Mouse (Mus musculus): Measurements from ENCODE around the gene Rasgrp1. TPM values are rescaled to one million over a fixed set of nuclear protein-coding genes. Genes with fewer than 3 reads are reported as not detected.

Gene Rasgrp1
- polyA plus RNA-seq, 1 experiment from 2014 or later: 3.5 TPM

DNA sequence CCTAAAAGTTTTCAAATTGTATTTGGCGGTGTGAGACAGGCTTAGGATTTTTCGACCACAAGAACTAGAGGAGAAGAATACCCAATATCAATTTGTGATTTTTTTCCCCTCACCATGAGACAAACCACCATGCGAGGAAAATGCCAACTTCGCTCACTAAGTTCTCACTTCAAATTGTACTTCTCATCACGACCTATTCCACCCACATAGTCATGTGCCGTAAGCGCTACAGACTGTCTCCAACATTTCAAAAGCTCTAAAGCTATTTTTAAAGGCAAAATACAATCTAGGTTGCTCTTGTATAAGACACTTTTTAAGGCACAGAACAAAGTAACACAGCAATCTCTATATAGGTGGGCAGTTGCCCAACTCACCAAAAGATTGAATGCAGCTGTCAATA lies 4.9 kb downstream of the Rasgrp1 start:
- H3K4me2 ChIP-seq (ENCODE audit: low read length): no peak overlapping the region
- no peak for DNase-seq (ENCODE audit: low spot score)
- no peak for ATAC-seq
- no peaks in the 10 kb centered on the region for H3K9me3 ChIP-seq (replicated peaks; ENCODE audit: control insufficient read depth, low read length)
- WGBS: 94% methylated on average over 7 of the region's 7 CpGs
- H3K4me1 ChIP-seq (ENCODE audit: control insufficient read depth, insufficient read depth, low read length): peaks cover 4% of the 10 kb centered on the region; the same call in 1 of the 2 replicates
- H3K4me3 ChIP-seq (ENCODE audit: low read depth, low read length): no peak overlapping the region
- H3K9ac ChIP-seq (ENCODE audit: low read length): no peak overlapping the region
- no peak overlapping the region for H3K27ac ChIP-seq (ENCODE audit: low read depth, low read length)
- no peaks in the 10 kb centered on the region for H3K36me3 ChIP-seq (ENCODE audit: control insufficient read depth, insufficient read depth, low read length)
- H3K27me3 ChIP-seq (replicated peaks; ENCODE audit: control insufficient read depth, insufficient read depth, low read length): no peaks in the 10 kb centered on the region

DNA sequence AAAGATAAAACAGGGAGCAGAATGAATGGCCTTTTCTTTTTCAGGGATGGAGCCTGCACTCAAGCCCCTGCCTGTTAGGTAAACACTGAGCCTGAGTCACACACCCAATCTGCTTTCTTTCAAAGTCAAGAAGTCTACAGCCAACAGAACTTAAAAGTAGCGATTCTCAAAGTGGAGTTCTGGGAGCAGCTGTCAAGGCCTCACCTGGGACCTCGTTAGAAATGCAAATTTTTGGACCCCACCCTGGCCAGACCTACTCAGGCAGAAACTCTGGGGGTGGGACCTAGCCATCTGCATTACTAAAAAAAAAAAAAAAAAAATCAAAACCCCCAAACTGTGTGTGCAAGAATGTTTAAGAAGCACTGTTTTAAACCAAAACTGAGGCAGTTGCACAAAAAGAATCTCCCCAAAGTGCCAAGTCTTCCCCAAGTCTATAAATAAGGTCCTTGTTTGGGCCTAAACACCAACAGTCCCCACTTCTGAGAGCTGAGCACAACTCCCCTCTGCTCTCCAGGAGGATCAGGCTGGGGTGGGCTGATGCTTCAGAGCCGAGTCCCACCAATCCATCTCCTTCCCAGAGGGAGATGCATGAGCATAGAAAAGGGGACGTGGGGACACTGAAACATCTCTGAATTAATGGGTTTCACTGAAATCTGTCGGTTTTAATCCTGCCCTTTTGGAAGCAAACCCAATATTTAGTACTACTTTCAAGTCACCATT lies 5.7 kb downstream of the Rasgrp1 start:
- Histone ChIP-seq H3K9ac (ENCODE audit: low read length) (no peak overlapping the region), H3K36me3 (ENCODE audit: control insufficient read depth, insufficient read depth, low read length) (no peaks in the 10 kb centered on the region), H3K9me3 (replicated peaks; ENCODE audit: control insufficient read depth, low read length) (no peaks in the 10 kb centered on the region), H3K4me3 (ENCODE audit: low read depth, low read length) (no peak overlapping the region), H3K4me2 (ENCODE audit: low read length) (no peak overlapping the region), H3K27me3 (replicated peaks; ENCODE audit: control insufficient read depth, insufficient read depth, low read length) (no peaks in the 10 kb centered on the region), H3K27ac (ENCODE audit: low read depth, low read length) (no peak overlapping the region), H3K4me1 (ENCODE audit: control insufficient read depth, insufficient read depth, low read length) (peaks cover 3% of the 10 kb centered on the region; the same call in 1 of the 2 replicates)
- no peak for DNase-seq (ENCODE audit: low spot score)
- no peak for ATAC-seq
- 60% methylated on average over 5 of the region's 5 CpGs for WGBS

DNA sequence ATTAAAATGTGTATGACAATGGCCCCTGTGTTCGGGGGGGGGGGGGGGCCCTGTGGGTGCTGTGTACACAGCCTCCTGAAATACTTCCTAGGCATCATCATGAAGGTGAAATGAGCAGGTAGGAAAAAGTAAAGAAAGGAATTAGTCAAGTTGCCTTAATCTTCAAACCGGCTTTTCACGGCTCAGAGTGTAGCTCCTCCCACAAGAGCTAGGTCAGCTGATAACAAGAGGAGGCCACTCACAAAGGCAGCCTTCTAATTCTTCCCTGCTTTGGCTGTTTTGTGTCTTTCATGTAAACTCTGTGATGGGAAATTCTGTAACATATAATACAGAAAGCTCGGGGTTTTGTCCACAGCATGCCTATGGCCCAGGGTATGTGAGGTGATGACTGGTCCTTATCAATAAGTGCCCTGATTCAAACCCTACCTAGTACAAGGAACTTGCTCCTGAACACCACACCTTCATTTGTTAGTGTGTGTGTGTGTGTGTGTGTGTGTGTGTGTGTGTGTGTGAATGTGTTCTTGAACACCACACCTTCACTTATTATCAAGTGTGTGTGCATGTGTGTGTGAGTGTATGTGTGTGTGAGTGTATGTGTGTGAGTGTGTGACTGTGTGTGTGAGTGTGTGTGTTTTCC lies 7.1 kb downstream of the Rasgrp1 start:
- no peak for ATAC-seq
- H3K4me3 ChIP-seq (ENCODE audit: low read depth, low read length): no peak overlapping the region
- 19% methylated on average over 4 of the region's 4 CpGs for WGBS
- H3K27ac ChIP-seq (ENCODE audit: low read depth, low read length): no peak overlapping the region
- no peaks in the 10 kb centered on the region for H3K4me1 ChIP-seq (ENCODE audit: control insufficient read depth, insufficient read depth, low read length)
- no peaks in the 10 kb centered on the region for H3K9me3 ChIP-seq (replicated peaks; ENCODE audit: control insufficient read depth, low read length)
- no peak overlapping the region for H3K9ac ChIP-seq (ENCODE audit: low read length)
- no peaks in the 10 kb centered on the region for H3K27me3 ChIP-seq (replicated peaks; ENCODE audit: control insufficient read depth, insufficient read depth, low read length)
- no peak for DNase-seq (ENCODE audit: low spot score)
- no peaks in the 10 kb centered on the region for H3K36me3 ChIP-seq (ENCODE audit: control insufficient read depth, insufficient read depth, low read length)
- no peak overlapping the region for H3K4me2 ChIP-seq (ENCODE audit: low read length)

DNA sequence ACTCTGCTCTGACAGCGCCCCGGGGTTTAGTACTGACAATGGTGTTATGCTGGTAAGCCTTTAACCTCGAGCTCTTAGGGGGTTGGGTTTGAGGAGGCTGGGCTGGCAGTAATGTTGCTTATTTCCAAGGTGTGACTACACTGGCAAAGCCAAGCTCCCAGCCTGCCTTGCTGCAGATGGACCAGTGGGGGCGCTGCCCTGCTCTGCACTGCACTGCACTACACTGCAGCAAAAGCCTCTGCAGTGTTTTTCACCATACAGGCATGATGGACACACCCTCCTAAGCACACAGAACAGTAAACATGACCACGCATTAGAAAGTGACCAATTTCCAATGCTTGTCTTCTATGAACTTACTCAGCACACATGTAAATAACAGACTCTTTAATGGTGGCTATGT lies 11.2 kb downstream of the Rasgrp1 start:
- Histone ChIP-seq H3K4me1 (ENCODE audit: control insufficient read depth, insufficient read depth, low read length) (no peaks in the 10 kb centered on the region), H3K4me2 (ENCODE audit: low read length) (no peak overlapping the region), H3K9me3 (replicated peaks; ENCODE audit: control insufficient read depth, low read length) (no peaks in the 10 kb centered on the region), H3K36me3 (ENCODE audit: control insufficient read depth, insufficient read depth, low read length) (no peaks in the 10 kb centered on the region), H3K27ac (ENCODE audit: low read depth, low read length) (no peak overlapping the region), H3K9ac (ENCODE audit: low read length) (no peak overlapping the region), H3K4me3 (ENCODE audit: low read depth, low read length) (no peak overlapping the region), H3K27me3 (replicated peaks; ENCODE audit: control insufficient read depth, insufficient read depth, low read length) (no peaks in the 10 kb centered on the region)
- ATAC-seq (no peak), DNase-seq (ENCODE audit: low spot score) (no peak)
- WGBS: 53% methylated on average over 5 of the region's 5 CpGs

DNA sequence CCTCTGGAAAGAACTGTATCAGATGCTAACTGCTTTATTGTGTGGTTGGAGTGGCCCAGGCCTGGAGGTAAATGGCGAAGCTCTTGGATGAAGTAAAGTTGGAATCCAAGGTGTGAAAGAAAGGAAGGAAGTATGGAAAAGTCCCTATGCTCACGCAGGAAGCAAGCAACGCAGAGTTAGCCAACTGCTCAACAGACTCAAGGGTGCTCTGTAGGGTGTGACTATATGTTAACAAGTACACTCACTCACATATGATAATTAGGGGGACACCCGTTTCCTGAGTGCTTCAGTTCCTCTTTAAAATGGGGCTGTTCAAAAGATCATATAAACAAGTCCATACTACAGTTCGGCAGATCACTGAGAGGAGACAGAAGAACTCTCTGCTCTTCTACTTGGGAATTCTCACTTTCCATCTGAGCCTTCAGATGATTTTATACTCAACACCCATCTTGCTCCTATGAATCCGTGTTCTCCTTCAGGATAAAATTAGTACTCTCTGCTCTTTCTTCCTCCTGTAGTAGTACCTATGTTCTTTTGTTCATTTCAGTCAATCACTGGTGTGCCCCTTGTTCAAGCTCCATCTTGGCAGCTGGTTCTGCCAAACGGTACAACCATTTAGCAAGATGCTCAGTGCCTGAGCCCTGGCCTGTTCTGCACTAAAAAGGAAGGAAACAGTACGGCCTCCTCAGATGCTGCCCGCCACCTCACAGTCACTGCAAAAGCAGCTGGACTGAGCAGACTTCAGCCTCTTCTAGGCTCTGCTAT lies 14.1 kb downstream of the Rasgrp1 start:
- ATAC-seq: no peak
- H3K4me1 ChIP-seq (ENCODE audit: control insufficient read depth, insufficient read depth, low read length): no peaks in the 10 kb centered on the region
- no peak overlapping the region for H3K27ac ChIP-seq (ENCODE audit: low read depth, low read length)
- no peak overlapping the region for H3K9ac ChIP-seq (ENCODE audit: low read length)
- H3K4me3 ChIP-seq (ENCODE audit: low read depth, low read length): no peak overlapping the region
- 67% methylated on average over 9 of the region's 9 CpGs for WGBS
- no peaks in the 10 kb centered on the region for H3K36me3 ChIP-seq (ENCODE audit: control insufficient read depth, insufficient read depth, low read length)
- H3K4me2 ChIP-seq (ENCODE audit: low read length): no peak overlapping the region
- H3K9me3 ChIP-seq (replicated peaks; ENCODE audit: control insufficient read depth, low read length): no peaks in the 10 kb centered on the region
- DNase-seq (ENCODE audit: low spot score): peak; percentile 17
- H3K27me3 ChIP-seq (replicated peaks; ENCODE audit: control insufficient read depth, insufficient read depth, low read length): no peaks in the 10 kb centered on the region

DNA sequence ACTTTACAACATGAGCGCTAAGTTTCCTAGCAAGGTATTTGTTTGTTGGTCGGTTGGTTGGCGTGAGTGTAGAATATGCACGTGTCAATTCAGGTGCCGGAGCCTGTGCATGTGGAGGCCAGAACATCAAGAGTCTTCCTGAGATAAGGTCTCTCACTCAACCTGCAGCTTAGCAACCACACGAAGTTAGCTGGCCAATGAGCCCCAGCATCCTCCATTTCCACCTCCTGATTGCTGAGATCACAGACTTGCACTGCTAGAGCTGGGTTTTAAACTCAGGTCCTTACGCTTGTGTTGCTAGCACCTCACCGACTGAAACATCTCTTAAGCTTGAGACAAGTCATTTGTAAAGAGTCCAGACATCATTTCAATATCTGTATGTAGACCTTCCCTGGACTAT lies 20.4 kb downstream of the Rasgrp1 start:
- Histone ChIP-seq H3K9ac (ENCODE audit: low read length) (no peak overlapping the region), H3K4me3 (ENCODE audit: low read depth, low read length) (no peak overlapping the region), H3K27ac (ENCODE audit: low read depth, low read length) (no peak overlapping the region), H3K27me3 (replicated peaks; ENCODE audit: control insufficient read depth, insufficient read depth, low read length) (no peaks in the 10 kb centered on the region), H3K4me2 (ENCODE audit: low read length) (no peak overlapping the region), H3K4me1 (ENCODE audit: control insufficient read depth, insufficient read depth, low read length) (no peaks in the 10 kb centered on the region), H3K36me3 (ENCODE audit: control insufficient read depth, insufficient read depth, low read length) (no peaks in the 10 kb centered on the region), H3K9me3 (replicated peaks; ENCODE audit: control insufficient read depth, low read length) (no peaks in the 10 kb centered on the region)
- DNase-seq (ENCODE audit: low spot score) (no peak), ATAC-seq (no peak)
- WGBS: 92% methylated on average over 8 of the region's 8 CpGs

DNA sequence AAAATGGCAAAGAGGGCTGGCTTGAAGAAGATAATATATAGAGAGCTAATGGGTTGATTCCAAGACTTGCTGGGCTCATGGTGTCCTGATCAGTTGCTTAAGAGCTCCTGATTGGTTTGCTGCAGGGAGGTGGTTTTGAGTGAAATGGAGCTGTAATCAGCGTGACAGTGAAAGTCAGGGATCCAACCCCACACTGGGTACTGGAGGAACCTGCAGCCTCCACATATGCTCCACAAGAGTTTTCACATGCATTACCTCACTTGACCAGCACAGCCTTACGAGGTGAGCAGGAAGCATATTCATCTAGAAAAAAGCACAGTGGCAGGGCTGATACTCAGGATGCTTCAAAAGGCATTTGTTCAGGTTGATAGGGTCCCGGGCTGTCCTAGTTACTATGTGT lies 21.6 kb downstream of the Rasgrp1 start:
- Histone ChIP-seq H3K4me3 (ENCODE audit: low read depth, low read length) (no peak overlapping the region), H3K36me3 (ENCODE audit: control insufficient read depth, insufficient read depth, low read length) (no peaks in the 10 kb centered on the region), H3K27ac (ENCODE audit: low read depth, low read length) (no peak overlapping the region), H3K4me2 (ENCODE audit: low read length) (no peak overlapping the region), H3K9ac (ENCODE audit: low read length) (no peak overlapping the region), H3K9me3 (replicated peaks; ENCODE audit: control insufficient read depth, low read length) (no peaks in the 10 kb centered on the region), H3K4me1 (ENCODE audit: control insufficient read depth, insufficient read depth, low read length) (no peaks in the 10 kb centered on the region), H3K27me3 (replicated peaks; ENCODE audit: control insufficient read depth, insufficient read depth, low read length) (no peaks in the 10 kb centered on the region)
- no peak for DNase-seq (ENCODE audit: low spot score)
- no peak for ATAC-seq
- 86% methylated on average over 3 of the region's 3 CpGs for WGBS

DNA sequence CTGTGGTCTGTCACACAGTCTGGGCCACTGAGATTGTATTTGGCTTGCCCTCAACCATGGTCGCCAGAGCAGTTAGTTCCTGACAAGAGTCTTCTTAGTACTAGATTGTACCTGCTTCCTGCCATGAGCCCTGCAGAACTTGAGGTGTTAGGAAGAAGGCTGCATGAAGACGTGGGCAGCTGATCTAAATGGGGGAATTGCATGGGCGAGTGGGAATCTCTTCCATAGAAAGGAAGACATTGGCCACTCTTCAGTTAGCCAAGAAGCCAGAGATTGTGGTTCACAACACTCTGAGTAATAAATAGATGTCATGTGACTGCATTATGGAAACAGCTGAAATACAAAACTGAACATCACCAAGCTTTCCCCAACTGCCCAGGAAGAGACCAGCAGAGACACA lies 23.8 kb downstream of the Rasgrp1 start:
- no peak overlapping the region for H3K9ac ChIP-seq (ENCODE audit: low read length)
- no peaks in the 10 kb centered on the region for H3K9me3 ChIP-seq (replicated peaks; ENCODE audit: control insufficient read depth, low read length)
- DNase-seq (ENCODE audit: low spot score): no peak
- H3K27ac ChIP-seq (ENCODE audit: low read depth, low read length): no peak overlapping the region
- no peak for ATAC-seq
- H3K27me3 ChIP-seq (replicated peaks; ENCODE audit: control insufficient read depth, insufficient read depth, low read length): no peaks in the 10 kb centered on the region
- no peaks in the 10 kb centered on the region for H3K36me3 ChIP-seq (ENCODE audit: control insufficient read depth, insufficient read depth, low read length)
- H3K4me3 ChIP-seq (ENCODE audit: low read depth, low read length): no peak overlapping the region
- no peak overlapping the region for H3K4me2 ChIP-seq (ENCODE audit: low read length)
- no peaks in the 10 kb centered on the region for H3K4me1 ChIP-seq (ENCODE audit: control insufficient read depth, insufficient read depth, low read length)
- 84% methylated on average over 3 of the region's 3 CpGs for WGBS
